Mouse (Mus musculus) cerebellum, adult 2 months (tissue): Measurements from ENCODE around the gene Nr1h5.

Experiments used
- CTCF ChIP-seq: fragments of 200-500 bp; IDR thresholded peaks from 2 replicates; pipeline ENCODE4 v1.5.1; 2011; ENCODE audit warnings: low read depth, mild to moderate bottlenecking, control low read depth, low read length, moderate library complexity, borderline replicate concordance; ENCODE audit not compliant: insufficient read depth
- POLR2A ChIP-seq: fragments of 200-500 bp; IDR thresholded peaks from 2 replicates; pipeline ENCODE4 v1.6.1; 2011; ENCODE audit warnings: low read length, control low read depth, borderline replicate concordance; ENCODE audit not compliant: insufficient read depth

- TF ChIP-seq CTCF: no peak
- TF ChIP-seq POLR2A: no peak
Observed at GRCm38 (mm10) chr3:102976906-102977305, 13.0 kb upstream of the Nr1h5 start.
